Mouse (Mus musculus) MEL (cell line): ENCODE data around the gene Fam49a. TPM values are rescaled to one million over a fixed set of nuclear protein-coding genes. Genes with fewer than 3 reads are reported as not detected.

ENCODE experiments used
- DNase-seq: peaks from one replicate; pipeline ENCODE4 v3.0.0; 2011; ENCODE audit warnings: low read depth, low spot score
- H3K27ac ChIP-seq: 2 replicates; pipeline ENCODE4 v1.5.1; 2012; ENCODE audit warnings: low read depth, mild to moderate bottlenecking, control low read depth, low read length, moderate library complexity; ENCODE audit not compliant: control insufficient read depth
- H3K27me3 ChIP-seq, 2 experiments: fragments of 150-350 bp in 1 of 2; sonication (generic) in 1 of 2; 2 replicates each; pipeline ENCODE4 v1.6.1; 2012; ENCODE audit warnings: low read length in 2 of 2, mild to moderate bottlenecking in 2 of 2, improper control_type of control experiment in 1 of 2, moderate library complexity in 1 of 2; ENCODE audit not compliant: insufficient read depth in 2 of 2, control insufficient read depth in 1 of 2
- H3K36me3 ChIP-seq, 2 experiments: 2 replicates each; pipeline ENCODE4 v1.6.1; 2012 to 2014; ENCODE audit warnings: low read length in 2 of 2, improper control_type of control experiment in 1 of 2, inconsistent platforms in 1 of 2, mild to moderate bottlenecking in 1 of 2; ENCODE audit not compliant: insufficient read depth in 2 of 2, control insufficient read depth in 1 of 2
- H3K4me1 ChIP-seq, 2 experiments: fragments of 150-350 bp in 1 of 2; sonication (generic) in 1 of 2; 2 replicates each; pipeline ENCODE4 v1.6.1; 2012; ENCODE audit warnings: low read length in 2 of 2, improper control_type of control experiment in 1 of 2, mild to moderate bottlenecking in 1 of 2; ENCODE audit not compliant: insufficient read depth in 2 of 2, control insufficient read depth in 1 of 2
- H3K4me3 ChIP-seq, 2 experiments: fragments of 150-350 bp in 1 of 2; sonication (generic) in 1 of 2; 2 replicates each; pipeline ENCODE4 v1.5.1; 2012; ENCODE audit warnings: low read depth in 2 of 2, low read length in 2 of 2, mild to moderate bottlenecking in 2 of 2, moderate library complexity in 2 of 2, control low read depth in 1 of 2, improper control_type of control experiment in 1 of 2; ENCODE audit not compliant: control insufficient read depth in 1 of 2, insufficient read depth in 1 of 2
- H3K79me2 ChIP-seq: 2 replicates; pipeline ENCODE4 v1.6.1; 2012; ENCODE audit warnings: mild to moderate bottlenecking, low read length, moderate library complexity; ENCODE audit not compliant: control insufficient read depth, poor library complexity, insufficient read depth
- H3K9ac ChIP-seq: 2 replicates; pipeline ENCODE4 v1.6.1; 2012; ENCODE audit warnings: low read depth, mild to moderate bottlenecking, control low read depth, low read length, moderate library complexity; ENCODE audit not compliant: control insufficient read depth, poor library complexity, severe bottlenecking
- H3K9me3 ChIP-seq: fragments of 150-350 bp; sonication (generic); replicated peaks from 2 replicates; pipeline ENCODE4 v1.6.1; 2012; ENCODE audit warnings: mild to moderate bottlenecking, low read length, improper control_type of control experiment, moderate library complexity; ENCODE audit not compliant: insufficient read depth
- BHLHE40 ChIP-seq: IDR thresholded peaks from 2 replicates; pipeline ENCODE4 v1.6.1; 2012; ENCODE audit warnings: low read depth, mild to moderate bottlenecking, inconsistent platforms, low read length, improper control_type of control experiment, borderline replicate concordance
- CHD1 ChIP-seq: IDR thresholded peaks from 2 replicates; pipeline ENCODE4 v1.6.1; 2012; ENCODE audit warnings: low read depth, mild to moderate bottlenecking, inconsistent platforms, low read length, improper control_type of control experiment
- CTCF ChIP-seq, 3 experiments: IDR thresholded peaks in 2 of 3; conservative IDR thresholded peaks in 1 of 3; 2 replicates each; pipeline ENCODE4 v1.5.1; 2011 to 2012; ENCODE audit warnings: low read length in 3 of 3, low read depth in 2 of 3, mild to moderate bottlenecking in 2 of 3, improper control_type of control experiment in 1 of 3, inconsistent platforms in 1 of 3, mixed read lengths in 1 of 3, moderate library complexity in 1 of 3; ENCODE audit not compliant: control insufficient read depth in 1 of 3, insufficient read depth in 1 of 3, poor library complexity in 1 of 3, severe bottlenecking in 1 of 3
- GABPA ChIP-seq: IDR thresholded peaks from 2 replicates; pipeline ENCODE4 v1.6.1; 2012; ENCODE audit warnings: low read depth, mild to moderate bottlenecking, inconsistent platforms, low read length, improper control_type of control experiment, moderate library complexity
- GATA1 ChIP-seq: IDR thresholded peaks from 2 replicates; pipeline ENCODE4 v1.6.1; 2011; ENCODE audit warnings: low read depth, low read length, improper control_type of control experiment
- MAFK ChIP-seq: IDR thresholded peaks from 2 replicates; pipeline ENCODE4 v1.6.1; 2011; ENCODE audit warnings: low read depth, mild to moderate bottlenecking, low read length, improper control_type of control experiment, borderline replicate concordance
- MAZ ChIP-seq: IDR thresholded peaks from 2 replicates; pipeline ENCODE4 v1.6.1; 2012; ENCODE audit warnings: low read depth, mild to moderate bottlenecking, inconsistent platforms, low read length, improper control_type of control experiment
- MEF2A ChIP-seq: IDR thresholded peaks from 2 replicates; pipeline ENCODE4 v1.6.1; 2014; ENCODE audit warnings: low read depth, mild to moderate bottlenecking, inconsistent platforms, low read length, improper control_type of control experiment; ENCODE audit not compliant: poor library complexity, insufficient replicate concordance, severe bottlenecking; ENCODE audit errors: extremely low read depth
- MXI1 ChIP-seq: IDR thresholded peaks from 2 replicates; pipeline ENCODE4 v1.6.1; 2011; ENCODE audit warnings: mild to moderate bottlenecking, low read depth, low read length, improper control_type of control experiment
- NELFE ChIP-seq: IDR thresholded peaks from 2 replicates; pipeline ENCODE4 v1.6.1; 2011; ENCODE audit warnings: low read depth, low read length, improper control_type of control experiment
- NRF1 ChIP-seq: IDR thresholded peaks from 2 replicates; pipeline ENCODE4 v1.6.1; 2014; ENCODE audit warnings: low read depth, mild to moderate bottlenecking, inconsistent platforms, low read length, improper control_type of control experiment, moderate library complexity; ENCODE audit not compliant: poor library complexity, insufficient read depth, severe bottlenecking
- POLR2A ChIP-seq, 2 experiments: IDR thresholded peaks; 2 replicates each; pipeline ENCODE4 v1.6.1; 2011 to 2012; ENCODE audit warnings: low read length in 2 of 2, mild to moderate bottlenecking in 2 of 2, control low read depth in 1 of 2, improper control_type of control experiment in 1 of 2, low read depth in 1 of 2, moderate library complexity in 1 of 2; ENCODE audit not compliant: control insufficient read depth in 1 of 2, insufficient read depth in 1 of 2, poor library complexity in 1 of 2
- POLR2AphosphoS5 ChIP-seq: IDR thresholded peaks from 2 replicates; pipeline ENCODE4 v1.6.1; 2012; ENCODE audit warnings: low read depth, borderline replicate concordance, mild to moderate bottlenecking, inconsistent platforms, low read length, moderate library complexity, mixed read lengths
- RAD21 ChIP-seq: IDR thresholded peaks from 2 replicates; pipeline ENCODE4 v1.6.1; 2011; ENCODE audit warnings: mild to moderate bottlenecking, low read depth, low read length, improper control_type of control experiment
- SIN3A ChIP-seq: IDR thresholded peaks from 2 replicates; pipeline ENCODE4 v1.6.1; 2012; ENCODE audit warnings: low read length, improper control_type of control experiment, inconsistent platforms
- SMC3 ChIP-seq: IDR thresholded peaks from 2 replicates; pipeline ENCODE4 v1.6.1; 2011; ENCODE audit warnings: low read depth, low read length, improper control_type of control experiment
- TCF12 ChIP-seq: IDR thresholded peaks from 2 replicates; pipeline ENCODE4 v1.6.1; 2014; ENCODE audit warnings: low read depth, mild to moderate bottlenecking, inconsistent platforms, low read length, improper control_type of control experiment, moderate library complexity
- USF1 ChIP-seq: IDR thresholded peaks from 2 replicates; pipeline ENCODE4 v1.6.1; 2014; ENCODE audit warnings: low read depth, mild to moderate bottlenecking, inconsistent platforms, low read length, improper control_type of control experiment, moderate library complexity
- ZC3H11A ChIP-seq: IDR thresholded peaks from 2 replicates; pipeline ENCODE4 v1.6.1; 2012; ENCODE audit warnings: low read depth, mild to moderate bottlenecking, inconsistent platforms, low read length, improper control_type of control experiment
- ZKSCAN1 ChIP-seq: IDR thresholded peaks from 2 replicates; pipeline ENCODE4 v1.6.1; 2012; ENCODE audit warnings: low read depth, mild to moderate bottlenecking, inconsistent platforms, low read length, improper control_type of control experiment, moderate library complexity
- ZNF384 ChIP-seq: IDR thresholded peaks from 2 replicates; pipeline ENCODE4 v1.6.1; 2012; ENCODE audit warnings: low read depth, mild to moderate bottlenecking, inconsistent platforms, low read length, improper control_type of control experiment
- polyA plus RNA-seq, 2 experiments: library from polyadenylated mRNA; stranded (reverse) in 1 of 2; unstranded in 1 of 2; fragments of >175 nt in 1 of 2; fragments of >200 nt in 1 of 2; gene quantifications; 2 replicates each; pipeline versions ENCODE4 v1.2.1 to v1.2.4; 2012; ENCODE audit warnings: low replicate concordance in 2 of 2, low read depth in 1 of 2; ENCODE audit not compliant: insufficient read length in 2 of 2, insufficient read depth in 1 of 2, missing spikeins in 1 of 2
- total RNA-seq: library from RNA; depleted of rRNA; stranded (reverse); fragments of 300-350 nt; gene quantifications from 2 replicates; pipeline ENCODE4 v1.2.3, GENCODE M21; 2012

Gene Fam49a
- total and polyA plus RNA-seq, 3 experiments, result 0.42 to 1.3 TPM; not detected in 1

DNA sequence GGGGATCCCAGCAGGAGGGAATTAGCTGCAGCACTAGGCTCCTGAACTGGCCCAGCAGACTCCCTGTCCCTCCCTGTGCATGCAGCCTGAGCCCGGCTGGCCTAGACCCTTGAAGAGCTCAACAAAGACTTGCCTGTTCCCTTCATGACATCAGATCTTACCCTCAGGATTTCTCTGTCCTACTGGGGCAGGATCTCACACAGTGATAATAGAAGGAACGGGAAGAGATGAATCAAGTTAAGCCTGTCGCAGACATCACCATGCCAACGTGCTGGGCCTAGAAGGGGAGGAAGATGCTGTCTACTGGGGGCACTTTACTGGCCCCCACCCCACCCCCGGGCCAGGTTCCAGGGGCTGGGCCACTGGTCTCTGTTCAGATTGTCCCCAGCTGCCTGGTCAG, 53.1 kb downstream of the Fam49a start:
- no peaks in the 10 kb centered on the region; a peak in 1 of 4 replicates for H3K27me3 ChIP-seq
- peaks cover 0 to under 1% of the 10 kb centered on the region in 2 experiments; a peak in 1 of 4 replicates for H3K4me1 ChIP-seq
- H3K9ac ChIP-seq, result no peak overlapping the region
- DNase-seq, result no peak
- H3K36me3 ChIP-seq, result no peaks in the 10 kb centered on the region
- no peak overlapping the region for H3K4me3 ChIP-seq
- TF ChIP-seq POLR2AphosphoS5 (no peak), MEF2A (no peak), POLR2A (IDR thresholded peaks at IDR 0.05; ENCODE audit: control insufficient read depth in 1 of 2, insufficient read depth in 1 of 2, low read depth in 1 of 2, low read length in 2 of 2, poor library complexity in 1 of 2) (no peak), MAFK (no peak), RAD21 (no peak), GABPA (no peak), CHD1 (no peak), MXI1 (no peak), USF1 (no peak)
- no peaks in the 10 kb centered on the region for H3K9me3 ChIP-seq
- no peak overlapping the region for H3K27ac ChIP-seq
- no peaks in the 10 kb centered on the region for H3K79me2 ChIP-seq

DNA sequence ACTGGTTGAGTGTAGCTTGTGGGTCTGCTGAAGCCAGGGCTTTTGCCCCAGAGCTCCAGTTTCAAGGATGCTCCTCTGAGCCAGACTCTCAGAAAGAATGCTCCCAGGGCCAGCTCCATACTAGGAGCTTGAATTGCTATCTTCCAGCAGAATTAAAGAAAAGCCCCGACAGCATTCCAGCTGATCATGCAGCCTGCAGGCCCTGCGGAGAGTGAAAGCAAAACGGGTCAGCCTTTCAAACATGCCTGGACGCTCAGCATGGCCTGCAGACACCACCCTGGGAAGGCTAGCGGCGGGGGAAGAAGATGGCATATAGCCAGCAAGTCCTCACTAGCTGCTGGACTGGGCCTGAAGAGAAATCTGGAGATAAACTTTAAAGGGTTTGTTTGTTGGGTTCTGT, 55.0 kb downstream of the Fam49a start:
- Histone ChIP-seq H3K27ac (no peak overlapping the region), H3K4me1 (peaks cover 2 to 11% of the 10 kb centered on the region in 2 experiments; a peak in 2 of 4 replicates), H3K79me2 (no peaks in the 10 kb centered on the region), H3K9me3 (no peaks in the 10 kb centered on the region), H3K36me3 (peaks cover 0 to 9% of the 10 kb centered on the region in 2 experiments; a peak in 2 of 4 replicates), H3K9ac (no peak overlapping the region), H3K27me3 (no peaks in the 10 kb centered on the region), H3K4me3 (no peak overlapping the region)
- TF ChIP-seq MEF2A (no peak), GATA1 (no peak), POLR2A (IDR thresholded peaks at IDR 0.05; ENCODE audit: control insufficient read depth in 1 of 2, insufficient read depth in 1 of 2, low read depth in 1 of 2, low read length in 2 of 2, poor library complexity in 1 of 2) (no peak), TCF12 (no peak), ZKSCAN1 (no peak)
- DNase-seq, result no peak

DNA sequence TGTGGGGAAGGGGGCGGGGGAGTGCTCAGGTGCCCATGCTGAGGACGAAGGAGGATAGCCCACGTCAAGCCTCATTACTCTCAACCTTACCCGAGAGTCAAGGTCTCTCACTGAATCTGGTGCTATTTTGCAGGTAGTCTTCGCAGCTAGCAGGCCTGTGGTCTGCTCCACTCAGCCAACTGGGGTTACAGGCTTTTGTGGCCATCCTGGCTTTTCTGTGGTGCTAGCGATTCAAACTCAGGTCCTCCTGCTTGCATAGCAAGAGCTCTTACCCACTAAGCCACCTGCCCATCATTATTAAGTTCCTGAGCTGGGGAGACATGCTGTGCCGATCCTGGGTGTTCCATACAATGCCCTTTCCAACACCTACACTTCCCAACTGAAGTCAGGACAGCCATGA, 55.7 kb downstream of the Fam49a start:
- H3K9me3 ChIP-seq, result no peaks in the 10 kb centered on the region
- no peak overlapping the region for H3K27ac ChIP-seq
- no peak for TF ChIP-seq CTCF (IDR thresholded peaks at IDR 0.05 in 2 of 3, conservative IDR thresholded peaks at IDR 0.05 in 1 of 3; ENCODE audit: control insufficient read depth in 1 of 3, insufficient read depth in 1 of 3, low read depth in 2 of 3, low read length in 3 of 3, poor library complexity in 1 of 3, severe bottlenecking in 1 of 3)
- no peak for TF ChIP-seq SIN3A
- no peak for TF ChIP-seq ZC3H11A
- TF ChIP-seq RAD21, result no peak
- no peak for TF ChIP-seq NRF1
- TF ChIP-seq NELFE, result no peak
- TF ChIP-seq BHLHE40, result no peak
- no peak for TF ChIP-seq SMC3
- no peak for TF ChIP-seq GATA1
- no peak for TF ChIP-seq MAZ
- TF ChIP-seq MXI1, result no peak
- no peak for TF ChIP-seq ZNF384
- no peak for TF ChIP-seq MEF2A
- TF ChIP-seq ZKSCAN1, result no peak
- H3K4me3 ChIP-seq, result no peak overlapping the region
- H3K27me3 ChIP-seq, result no peaks in the 10 kb centered on the region
- no peaks in the 10 kb centered on the region for H3K79me2 ChIP-seq
- H3K36me3 ChIP-seq, result peaks cover 0 to 9% of the 10 kb centered on the region in 2 experiments; a peak in 2 of 4 replicates
- H3K4me1 ChIP-seq, result peaks cover 2 to 11% of the 10 kb centered on the region in 2 experiments; a peak in 2 of 4 replicates
- no peak overlapping the region for H3K9ac ChIP-seq
- DNase-seq, result no peak
